Mouse (Mus musculus) kidney, postnatal 10 days (tissue): ENCODE results near the gene Acer2.
A peak's percentile ranks its signal among the peaks of the same experiment; 100 is the strongest.
"Not testable (repeated sequence)": the region's sequence is repeated elsewhere in the genome, so short reads cannot be mapped to it uniquely, and the experiment has no call there.

Experiments
- DNase-seq: peaks from one replicate; pipeline ENCODE4 v3.0.0; 2021; ENCODE audit warnings: mixed read lengths

Acer2 gene

GRCm38 (mm10) chr4:86874146-86874847, at the start of gene Acer2:
Gene Acer2 (plus strand): TSS chr4:86874396.
- peak; percentile 98 for DNase-seq

GRCm38 (mm10) chr4:86825143-86825542, 49.1 kb upstream of the Acer2 start:
- no peak for DNase-seq

- no peak for DNase-seq
Observed at GRCm38 (mm10) chr4:86831896-86832295, 42.3 kb upstream of the Acer2 start.

GRCm38 (mm10) chr4:86841141-86841540, 33.1 kb upstream of the Acer2 start:
- not testable (repeated sequence) for DNase-seq

- DNase-seq: no peak
Observed at GRCm38 (mm10) chr4:86845384-86845783, 28.8 kb upstream of the Acer2 start.

GRCm38 (mm10) chr4:86847246-86847645, 26.9 kb upstream of the Acer2 start:
- DNase-seq: no peak

- no peak for DNase-seq
Observed at GRCm38 (mm10) chr4:86851331-86851730, 22.9 kb upstream of the Acer2 start.

GRCm38 (mm10) chr4:86852018-86852417, 22.2 kb upstream of the Acer2 start:
- no peak for DNase-seq

GRCm38 (mm10) chr4:86852813-86853590, 21.2 kb upstream of the Acer2 start:
- DNase-seq: no peak

- DNase-seq: no peak
Observed at GRCm38 (mm10) chr4:86856304-86857112, 17.7 kb upstream of the Acer2 start.

GRCm38 (mm10) chr4:86857113-86858069, 16.8 kb upstream of the Acer2 start, which contains the start of gene Rps6:
Gene Rps6 (minus strand): TSS chr4:86857412.
- peak; percentile 98 for DNase-seq

GRCm38 (mm10) chr4:86858070-86858440, 16.1 kb upstream of the Acer2 start:
- DNase-seq: no peak

GRCm38 (mm10) chr4:86864087-86864486, 10.1 kb upstream of the Acer2 start:
- no peak for DNase-seq

GRCm38 (mm10) chr4:86871988-86872387, 2.2 kb upstream of the Acer2 start:
- no peak for DNase-seq

GRCm38 (mm10) chr4:86873072-86873471, 1.1 kb upstream of the Acer2 start:
- DNase-seq: no peak

- peak; percentile 51 for DNase-seq
Observed at GRCm38 (mm10) chr4:86879477-86879876, 5.3 kb downstream of the Acer2 start.

- no peak for DNase-seq
Observed at GRCm38 (mm10) chr4:86881178-86881577, 7.0 kb downstream of the Acer2 start.

- no peak for DNase-seq
Observed at GRCm38 (mm10) chr4:86882413-86882812, 8.2 kb downstream of the Acer2 start.

- peak; percentile 59 for DNase-seq
Observed at GRCm38 (mm10) chr4:86884945-86885344, 10.7 kb downstream of the Acer2 start.

- no peak for DNase-seq
Observed at GRCm38 (mm10) chr4:86885790-86886159, 11.6 kb downstream of the Acer2 start.

GRCm38 (mm10) chr4:86886160-86886878, 12.1 kb downstream of the Acer2 start:
- DNase-seq: peak; percentile 74
